Comparison of ENCODE assay signal across 26 mouse cellular contexts in the genomic region with DNA sequence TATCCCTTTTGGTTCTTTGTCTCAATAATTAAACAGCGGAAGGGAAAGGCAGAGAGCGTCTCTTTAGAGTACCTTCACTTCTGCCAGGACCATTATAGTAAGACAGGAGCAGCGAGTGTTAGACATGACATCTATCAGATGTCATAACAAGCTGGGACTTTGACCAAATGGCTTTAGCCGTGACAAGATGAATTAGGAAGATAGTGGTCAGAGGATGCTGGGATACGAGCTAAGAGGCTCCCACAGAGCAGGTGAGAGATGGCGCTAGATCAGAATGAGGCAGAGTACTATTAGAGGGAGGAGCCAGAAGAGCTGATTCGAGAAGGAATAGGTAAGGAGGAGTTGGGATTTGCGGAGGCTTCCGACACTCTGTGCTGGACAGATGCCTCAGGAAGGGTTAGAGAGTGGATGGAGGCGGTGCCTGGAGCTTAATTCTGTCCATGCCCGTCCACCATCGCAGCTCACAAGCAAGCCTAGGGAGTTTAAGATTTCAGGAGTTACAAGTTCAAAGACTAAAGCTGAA.
DNase-seq lines count a peak whose midpoint lies in the region; ATAC-seq lines count a peak whose summit lies in the region.
"Had no signal": no experiment of that assay in that cellular context is flagged by ENCODE, and none has a peak within 500 bp of the region (broad histone marks: within the 10 kb centered on the region; RNA-seq: fewer than 3 reads in every experiment).

No protein-coding gene starts in this region.

- H3K27me3 ChIP-seq in hindbrain, embryonic 11.5 days (ENCODE audit: control insufficient read depth, insufficient read depth, low read length), result no peaks in the 10 kb centered on the region
- peaks cover 9% of the 10 kb centered on the region; the same call in 1 of the 2 replicates for H3K27me3 ChIP-seq in hindbrain, embryonic 10.5 days (ENCODE audit: insufficient read depth, poor library complexity, severe bottlenecking)
- H3K27me3 ChIP-seq in hindbrain, embryonic 13.5 days, result no peaks in the 10 kb centered on the region
- H3K27me3 ChIP-seq: embryonic facial prominence, embryonic 15.5 days; forebrain, embryonic 13.5 days; heart, embryonic 15.5 days; neural tube, embryonic 13.5 days; stomach, embryonic 15.5 days had no signal

- H3K9ac ChIP-seq in hindbrain, embryonic 11.5 days (ENCODE audit: low read depth, low read length), result no peak overlapping the region
- no peak overlapping the region; the same call in 1 of the 2 replicates for H3K9ac ChIP-seq in hindbrain, embryonic 13.5 days
- H3K9ac ChIP-seq: embryonic facial prominence, embryonic 15.5 days; forebrain, embryonic 13.5 days; heart, embryonic 15.5 days; limb, embryonic 12.5 days; neural tube, embryonic 13.5 days; stomach, embryonic 15.5 days had no signal

- ATAC-seq in hindbrain, embryonic 11.5 days (ENCODE audit: low FRiP score), result no peak
- ATAC-seq in hindbrain, embryonic 13.5 days (ENCODE audit: low FRiP score), result no peak
- ATAC-seq: activated CD4-positive, CD25-positive, alpha-beta regulatory T cell, adult 4 months; CD4-positive, CD25-positive, alpha-beta regulatory T cell, adult 4 months; forebrain, embryonic 13.5 days; intestine, postnatal 0 days had no signal

- no peak for DNase-seq in hindbrain, embryonic 11.5 days (ENCODE audit: low spot score)
- no peak for DNase-seq in hindbrain, embryonic 10.5 days (ENCODE audit: low spot score)
- peak; percentile 29 for DNase-seq in Muller cell, postnatal 12 days (ENCODE audit: inconsistent ontology term)
- DNase-seq in retina, embryonic 14.5 days (ENCODE audit: low spot score), result peak; percentile 45
- no peak for DNase-seq in kidney, postnatal 14 days
- DNase-seq in kidney, postnatal 36 days, result no peak
- DNase-seq: adrenal gland, adult 8-10 months; cerebellum, adult 9-10 months; gastrocnemius, postnatal 10 days; kidney, adult 9 months; kidney, postnatal 10 days; lung, postnatal 4 days; right cerebral cortex, postnatal 25 days had no signal

- H3K4me3 ChIP-seq in hindbrain, embryonic 11.5 days (ENCODE audit: low read depth, low read length), result no peak overlapping the region
- no peak overlapping the region for H3K4me3 ChIP-seq in hindbrain, embryonic 10.5 days
- no peak overlapping the region for H3K4me3 ChIP-seq in hindbrain, embryonic 13.5 days
- H3K4me3 ChIP-seq: embryonic facial prominence, embryonic 15.5 days; forebrain, embryonic 13.5 days; heart, embryonic 15.5 days; layer of hippocampus, adult 2 months; left cerebral cortex, adult 2 months; limb, embryonic 12.5 days; megakaryocyte, embryonic 14.5 days; neural tube, embryonic 13.5 days; stomach, embryonic 15.5 days had no signal

- peaks cover 2% of the 10 kb centered on the region; the same call in 1 of the 2 replicates for H3K4me1 ChIP-seq in hindbrain, embryonic 11.5 days (replicated peaks; ENCODE audit: control insufficient read depth, insufficient read depth, low read length)
- peaks cover 37% of the 10 kb centered on the region for H3K4me1 ChIP-seq in hindbrain, embryonic 10.5 days (replicated peaks)
- peaks cover 20% of the 10 kb centered on the region for H3K4me1 ChIP-seq in hindbrain, embryonic 13.5 days (replicated peaks)

- no peak overlapping the region for H3K4me2 ChIP-seq in hindbrain, embryonic 11.5 days (replicated peaks; ENCODE audit: low read depth, low read length)
- no peak overlapping the region; the same call in 1 of the 2 replicates for H3K4me2 ChIP-seq in hindbrain, embryonic 13.5 days
- H3K4me2 ChIP-seq: embryonic facial prominence, embryonic 15.5 days; forebrain, embryonic 13.5 days; heart, embryonic 15.5 days; limb, embryonic 12.5 days; neural tube, embryonic 13.5 days; stomach, embryonic 15.5 days had no signal

- 47% methylated on average over 12 of the region's 12 CpGs for WGBS in hindbrain, embryonic 11.5 days
- WGBS in hindbrain, embryonic 10.5 days, result 43% methylated on average over 12 of the region's 12 CpGs
- WGBS in hindbrain, embryonic 13.5 days, result 39% methylated on average over 12 of the region's 12 CpGs

- H3K36me3 ChIP-seq in hindbrain, embryonic 11.5 days (ENCODE audit: control insufficient read depth, insufficient read depth, low read length), result no peaks in the 10 kb centered on the region
- no peaks in the 10 kb centered on the region for H3K36me3 ChIP-seq in hindbrain, embryonic 10.5 days
- no peaks in the 10 kb centered on the region for H3K36me3 ChIP-seq in hindbrain, embryonic 13.5 days
- H3K36me3 ChIP-seq: embryonic facial prominence, embryonic 15.5 days; heart, embryonic 15.5 days; limb, embryonic 12.5 days; neural tube, embryonic 13.5 days; stomach, embryonic 15.5 days had no signal

- peak overlapping the region; percentile 44; the same call in 1 of the 2 replicates for H3K27ac ChIP-seq in hindbrain, embryonic 11.5 days (ENCODE audit: low read depth, low read length)
- no peak overlapping the region for H3K27ac ChIP-seq in hindbrain, embryonic 10.5 days
- H3K27ac ChIP-seq in hindbrain, embryonic 13.5 days, result peak overlapping the region; percentile 48; the same call in 1 of the 2 replicates
- H3K27ac ChIP-seq: embryonic facial prominence, embryonic 15.5 days; forebrain, embryonic 13.5 days; heart, embryonic 15.5 days; layer of hippocampus, adult 2 months; left cerebral cortex, adult 2 months; limb, embryonic 12.5 days; neural tube, embryonic 13.5 days; stomach, embryonic 15.5 days had no signal

- H3K9me3 ChIP-seq in hindbrain, embryonic 11.5 days (ENCODE audit: control insufficient read depth, low read length), result no peaks in the 10 kb centered on the region
- no peaks in the 10 kb centered on the region for H3K9me3 ChIP-seq in hindbrain, embryonic 10.5 days
- H3K9me3 ChIP-seq in hindbrain, embryonic 13.5 days, result no peaks in the 10 kb centered on the region
- H3K9me3 ChIP-seq: embryonic facial prominence, embryonic 15.5 days; forebrain, embryonic 13.5 days; heart, embryonic 15.5 days; limb, embryonic 12.5 days; megakaryocyte, embryonic 14.5 days; neural tube, embryonic 13.5 days; stomach, embryonic 15.5 days had no signal

Comparison
In these comparisons a context has a peak if more than half of its experiments do, and no peak if none do; other contexts are left out.
1. DNase-seq: peak in Muller cell, postnatal 12 days (single experiment) and retina, embryonic 14.5 days (single experiment); none in hindbrain, embryonic 11.5 days (single experiment), hindbrain, embryonic 10.5 days (single experiment), kidney, postnatal 14 days (single experiment) and kidney, postnatal 36 days (0 of 2).